Mouse (Mus musculus) liver, postnatal 0 days (tissue): ENCODE results near the gene Bach2. TPM values are rescaled to one million over a fixed set of nuclear protein-coding genes. Genes with fewer than 3 reads are reported as not detected.

Experiments used
- ATAC-seq: fragments of 200-750 bp; cut with Nextera tagmentation; 2 replicates; pipeline ENCODE4 v1.8.0; 2017; ENCODE audit warnings: mild to moderate bottlenecking, moderate library complexity
- DNase-seq: peaks from one replicate; pipeline ENCODE4 v3.0.0-alpha.2; 2016
- H3K27ac ChIP-seq: fragments of 300-500 bp; sonication (generic); 2 replicates; pipeline ENCODE4 v1.5.1; 2014; ENCODE audit warnings: antibody characterized with exemption, moderate library complexity, mild to moderate bottlenecking, low read depth
- H3K27me3 ChIP-seq: fragments of 300-500 bp; sonication (generic); 2 replicates; pipeline ENCODE4 v1.6.1; 2014; ENCODE audit warnings: low read length, control low read depth, mixed read lengths; ENCODE audit not compliant: insufficient read depth
- H3K36me3 ChIP-seq: fragments of 300-500 bp; sonication (generic); replicated peaks from 2 replicates; pipeline ENCODE4 v1.6.1; 2014; ENCODE audit warnings: mild to moderate bottlenecking, control low read depth, low read length, moderate library complexity, mixed read lengths; ENCODE audit not compliant: insufficient read depth
- H3K4me1 ChIP-seq: fragments of 300-500 bp; sonication (generic); 2 replicates; pipeline ENCODE4 v1.6.1; 2014; ENCODE audit warnings: antibody characterized with exemption, mild to moderate bottlenecking, control low read depth; ENCODE audit not compliant: insufficient read depth
- H3K4me2 ChIP-seq: fragments of 300-500 bp; sonication (generic); 2 replicates; pipeline ENCODE4 v1.6.1; 2014; ENCODE audit warnings: low read depth, mild to moderate bottlenecking, low read length, moderate library complexity, mixed read lengths
- H3K4me3 ChIP-seq: fragments of 300-500 bp; sonication (generic); 2 replicates; pipeline ENCODE4 v1.5.1; 2014; ENCODE audit warnings: low read depth, low read length
- H3K9ac ChIP-seq: fragments of 300-500 bp; sonication (generic); replicated peaks from 2 replicates; pipeline ENCODE4 v1.6.1; 2014; ENCODE audit warnings: mild to moderate bottlenecking, moderate library complexity
- H3K9me3 ChIP-seq: fragments of 300-500 bp; sonication (generic); 2 replicates; pipeline ENCODE4 v1.6.1; 2016; ENCODE audit warnings: mild to moderate bottlenecking, control low read depth, low read length, mixed read lengths
- CTCF ChIP-seq: sonication (generic); IDR thresholded peaks from 2 replicates; pipeline ENCODE4 v1.5.1; 2016; ENCODE audit warnings: antibody characterized with exemption, low read depth
- EP300 ChIP-seq: IDR thresholded peaks from 2 replicates; pipeline ENCODE4 v1.6.1; 2016; ENCODE audit warnings: antibody characterized with exemption, low read depth, mild to moderate bottlenecking
- WGBS: fragments of 180-500 bp; shearing (Covaris S2); extraction: QIAGEN DNeasy Blood & Tissue Kit; methylation state at CpG from one replicate; pipeline ENCODE4 v1.1.7; 2014; ENCODE audit not compliant: insufficient replicate concordance; 5-methylcytosine and 5-hydroxymethylcytosine counted together
- polyA plus RNA-seq: library from polyadenylated mRNA; unstranded; fragments of >200 nt; fragmentation: Nextera tagmentation; extraction: Ambion mirVana; gene quantifications from 2 replicates; pipeline ENCODE4 v1.2.1, GENCODE M21; 2015

Gene Bach2
- polyA plus RNA-seq, 1 experiment from 2014 or later: 4.3 TPM

- peaks cover 4% of the 10 kb centered on the region for H3K4me1 ChIP-seq
- WGBS: 84% methylated on average over 7 of the region's 7 CpGs
- no peak for DNase-seq
- TF ChIP-seq EP300 (no peak), CTCF (no peak)
- no peaks in the 10 kb centered on the region for H3K9me3 ChIP-seq
- H3K4me3 ChIP-seq: no peak overlapping the region
- H3K4me2 ChIP-seq: no peak overlapping the region
- H3K27me3 ChIP-seq: no peaks in the 10 kb centered on the region
- H3K9ac ChIP-seq: no peak overlapping the region
- 0 out of 2 replicates have a peak, but pooled peaks cover 2% of the 10 kb centered on the region for H3K36me3 ChIP-seq
- no peak overlapping the region for H3K27ac ChIP-seq
- no peak for ATAC-seq
Observed at GRCm38 (mm10) chr4:32510940-32511339, 272.3 kb downstream of the Bach2 start.

GRCm38 (mm10) chr4:32516126-32516525 is 277.5 kb downstream of the Bach2 start:
- ATAC-seq (no peak), DNase-seq (no peak)
- Histone ChIP-seq H3K36me3 (0 out of 2 replicates have a peak, but pooled peaks cover 2% of the 10 kb centered on the region), H3K4me3 (no peak overlapping the region), H3K27me3 (no peaks in the 10 kb centered on the region), H3K9me3 (no peaks in the 10 kb centered on the region), H3K4me1 (peaks cover 14% of the 10 kb centered on the region), H3K4me2 (no peak overlapping the region), H3K27ac (no peak overlapping the region), H3K9ac (no peak overlapping the region)
- 76% methylated on average over 8 of the region's 8 CpGs for WGBS
- no peak for TF ChIP-seq EP300
- no peak for TF ChIP-seq CTCF

DNA sequence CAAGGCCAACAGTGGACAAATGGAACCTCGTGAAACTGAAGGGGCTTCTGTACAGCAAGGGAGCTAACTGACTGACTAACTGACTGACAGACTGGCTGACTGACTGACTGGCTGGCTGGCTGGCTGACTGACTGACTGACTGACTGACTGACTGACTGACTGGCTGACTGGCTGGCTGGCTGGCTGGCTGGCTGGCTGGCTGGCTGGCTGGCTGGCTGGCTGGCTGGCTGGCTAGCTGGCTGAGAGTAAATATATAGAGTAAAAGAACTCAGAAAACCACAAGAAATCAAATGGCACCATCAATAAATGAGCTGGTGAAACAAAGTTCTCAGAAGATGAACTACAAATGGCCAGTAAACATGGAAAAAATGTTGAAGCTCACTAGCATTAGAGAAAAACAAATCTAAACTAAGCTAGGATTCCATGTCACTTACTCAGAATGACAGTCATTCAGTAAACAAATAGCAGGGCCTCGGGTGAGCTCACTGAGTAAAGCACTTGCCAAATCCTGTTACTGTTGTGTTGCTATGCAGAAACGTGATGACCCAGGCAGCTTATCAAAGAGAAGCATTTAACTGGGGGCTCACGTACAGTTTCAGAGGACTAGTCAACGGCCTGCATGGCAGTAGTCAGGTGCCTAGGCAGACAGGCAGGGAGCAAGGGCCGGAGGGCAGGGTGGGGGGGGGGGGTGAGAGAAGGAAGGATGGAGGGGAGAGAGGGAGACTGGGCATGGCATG is 280.4 kb downstream of the Bach2 start:
- H3K9me3 ChIP-seq: no peaks in the 10 kb centered on the region
- DNase-seq: no peak
- no peaks in the 10 kb centered on the region for H3K27me3 ChIP-seq
- H3K9ac ChIP-seq: no peak overlapping the region
- ATAC-seq: peak; percentile 85
- H3K4me3 ChIP-seq: no peak overlapping the region
- H3K4me1 ChIP-seq: peaks cover 14% of the 10 kb centered on the region
- 0 out of 2 replicates have a peak, but pooled peaks cover 2% of the 10 kb centered on the region for H3K36me3 ChIP-seq
- H3K4me2 ChIP-seq: no peak overlapping the region
- no peak for TF ChIP-seq EP300
- no peak for TF ChIP-seq CTCF
- 40% methylated on average over 6 of the region's 6 CpGs for WGBS
- peak overlapping the region; percentile 85 for H3K27ac ChIP-seq

DNA sequence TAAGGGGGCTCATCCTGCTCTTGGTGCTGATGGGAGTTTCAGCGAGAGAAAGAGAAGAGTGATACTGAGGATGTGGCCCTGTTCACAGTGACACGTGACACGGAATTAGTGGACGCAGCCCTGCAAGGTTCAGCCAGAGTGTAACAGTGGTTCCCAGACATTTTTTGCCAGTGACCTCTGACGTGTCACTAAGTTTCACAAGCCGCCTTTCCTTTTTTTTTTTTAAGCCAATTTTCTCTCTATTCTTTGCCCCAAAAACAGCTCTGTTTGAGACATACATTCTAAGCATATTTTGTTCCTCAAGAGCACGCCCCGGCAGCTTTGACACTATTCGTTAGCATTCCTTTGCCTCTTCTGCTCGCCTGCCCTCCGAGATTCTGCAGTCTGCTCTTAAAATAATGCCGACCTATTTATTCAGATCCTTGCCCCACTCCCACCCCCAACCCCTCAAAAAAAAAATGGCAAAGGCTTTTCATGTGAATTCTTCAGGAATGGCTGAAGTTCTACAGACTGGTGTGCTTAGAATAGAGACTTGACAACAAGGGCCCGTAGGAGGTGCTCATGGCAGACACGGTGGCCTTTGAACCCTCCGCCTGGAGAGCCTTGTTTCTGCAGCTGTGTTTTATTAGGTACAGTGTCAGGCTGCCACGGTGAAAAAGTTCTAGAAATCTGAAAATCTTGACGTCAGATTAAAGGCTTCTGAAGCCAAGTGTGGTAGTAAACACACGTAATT is 282.2 kb downstream of the Bach2 start:
- 0 out of 2 replicates have a peak, but pooled peaks cover 3% of the 10 kb centered on the region for H3K36me3 ChIP-seq

GRCm38 (mm10) chr4:32521361-32521740 is 282.7 kb downstream of the Bach2 start:
- Histone ChIP-seq H3K4me3 (no peak overlapping the region), H3K4me1 (peaks cover 17% of the 10 kb centered on the region), H3K9me3 (no peaks in the 10 kb centered on the region), H3K36me3 (0 out of 2 replicates have a peak, but pooled peaks cover 3% of the 10 kb centered on the region), H3K27me3 (no peaks in the 10 kb centered on the region), H3K9ac (no peak overlapping the region), H3K4me2 (no peak overlapping the region), H3K27ac (no peak overlapping the region; the same call in none of the 2 replicates)
- TF ChIP-seq EP300 (no peak), CTCF (no peak)
- WGBS: 65% methylated on average over 6 of the region's 6 CpGs
- peak; percentile 23; the same call in 1 of the 2 replicates for ATAC-seq
- DNase-seq: no peak

More for the DNA sequence above, 282.2 kb downstream of the Bach2 start:
- DNase-seq: no peak
- ATAC-seq: no peak
- no peak for TF ChIP-seq EP300
- no peak for TF ChIP-seq CTCF
- Histone ChIP-seq H3K27ac (peak overlapping the region; percentile 55), H3K4me3 (no peak overlapping the region), H3K9me3 (no peaks in the 10 kb centered on the region), H3K4me2 (no peak overlapping the region), H3K9ac (no peak overlapping the region), H3K27me3 (no peaks in the 10 kb centered on the region), H3K4me1 (peaks cover 17% of the 10 kb centered on the region)
- 58% methylated on average over 18 of the region's 18 CpGs for WGBS

GRCm38 (mm10) chr4:32522013-32522412 is 283.4 kb downstream of the Bach2 start:
- H3K9me3 ChIP-seq: no peaks in the 10 kb centered on the region
- H3K27ac ChIP-seq: no peak overlapping the region; the same call in 1 of the 2 replicates
- DNase-seq (no peak), ATAC-seq (no peak)
- H3K36me3 ChIP-seq: 0 out of 2 replicates have a peak, but pooled peaks cover 3% of the 10 kb centered on the region
- H3K4me1 ChIP-seq: peaks cover 17% of the 10 kb centered on the region
- no peak overlapping the region for H3K4me2 ChIP-seq
- H3K9ac ChIP-seq: no peak overlapping the region
- H3K27me3 ChIP-seq: no peaks in the 10 kb centered on the region
- no peak for TF ChIP-seq CTCF
- no peak for TF ChIP-seq EP300
- WGBS: 58% methylated on average over 2 of the region's 2 CpGs
- no peak overlapping the region for H3K4me3 ChIP-seq
